Mouse (Mus musculus) myocyte (in vitro differentiated cells): ENCODE measurements around the gene Zbed6.

Experiments used
- CEBPB ChIP-seq: IDR thresholded peaks from 2 replicates; pipeline ENCODE4 v1.6.1; 2011; ENCODE audit warnings: mild to moderate bottlenecking, moderate library complexity; ENCODE audit not compliant: poor library complexity, insufficient read depth, severe bottlenecking
- E2F4 ChIP-seq: IDR thresholded peaks from one replicate; pipeline ENCODE4 v1.6.1; 2011; ENCODE audit warnings: mild to moderate bottlenecking, control low read depth, moderate library complexity; ENCODE audit not compliant: insufficient read depth
- MAX ChIP-seq: IDR thresholded peaks from one replicate; pipeline ENCODE4 v1.6.1; 2011; ENCODE audit warnings: low read depth, mild to moderate bottlenecking, control low read depth
- MYOD1 ChIP-seq, 3 experiments: IDR thresholded peaks; one replicate each; pipeline ENCODE4 v1.6.1; 2011; ENCODE audit warnings: control low read depth in 2 of 3, low read depth in 2 of 3, mild to moderate bottlenecking in 2 of 3, moderate library complexity in 1 of 3; ENCODE audit not compliant: insufficient read length in 2 of 3, control insufficient read depth in 1 of 3
- MYOG ChIP-seq, 3 experiments: IDR thresholded peaks; one replicate each; pipeline ENCODE4 v1.6.1; 2011; ENCODE audit warnings: control low read depth in 2 of 3, low read depth in 2 of 3, mild to moderate bottlenecking in 2 of 3; ENCODE audit not compliant: insufficient read length in 2 of 3, control insufficient read depth in 1 of 3, insufficient read depth in 1 of 3
- POLR2A ChIP-seq: IDR thresholded peaks from one replicate; pipeline ENCODE4 v1.6.1; 2011; ENCODE audit warnings: low read depth, mild to moderate bottlenecking, control low read depth, moderate library complexity; ENCODE audit not compliant: insufficient read length
- POLR2AphosphoS2 ChIP-seq: IDR thresholded peaks from one replicate; pipeline ENCODE4 v1.6.1; 2011; ENCODE audit warnings: low read depth, control low read depth; ENCODE audit not compliant: insufficient read length
- REST ChIP-seq: IDR thresholded peaks from one replicate; pipeline ENCODE4 v1.6.1; 2011; ENCODE audit warnings: mild to moderate bottlenecking, control low read depth, moderate library complexity; ENCODE audit not compliant: insufficient read depth, insufficient read length
- TCF12 ChIP-seq: IDR thresholded peaks from one replicate; pipeline ENCODE4 v1.6.1; 2011; ENCODE audit warnings: mild to moderate bottlenecking, control low read depth; ENCODE audit not compliant: poor library complexity, insufficient read depth, severe bottlenecking
- TCF3 ChIP-seq: IDR thresholded peaks from one replicate; pipeline ENCODE4 v1.6.1; 2011; ENCODE audit warnings: low read depth, control low read depth; ENCODE audit not compliant: insufficient read length
- USF1 ChIP-seq: IDR thresholded peaks from one replicate; pipeline ENCODE4 v1.6.1; 2011; ENCODE audit warnings: low read depth, mild to moderate bottlenecking, control low read depth, moderate library complexity

DNA sequence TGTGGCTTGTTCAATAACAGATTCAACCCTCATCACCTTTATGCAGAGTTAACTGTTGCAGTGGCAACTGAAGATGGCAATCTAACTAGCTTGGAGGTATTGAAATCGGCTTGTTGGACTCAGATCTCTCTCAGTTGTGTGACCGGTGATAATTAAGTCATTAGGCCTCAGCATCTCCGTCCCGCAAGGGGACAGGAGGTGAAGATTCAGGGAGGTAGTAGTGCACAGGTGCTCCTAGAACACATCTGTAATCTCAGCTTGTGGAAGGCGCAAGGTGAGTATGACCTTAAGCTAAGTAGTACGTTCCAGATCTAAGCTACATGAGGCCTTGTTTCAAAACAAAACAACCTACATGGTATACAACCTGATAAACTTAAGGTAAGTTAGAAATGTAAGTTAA, 50.1 kb downstream of the Zbed6 start:
- TF ChIP-seq USF1, result no peak
- TF ChIP-seq CEBPB, result no peak
- TF ChIP-seq TCF12, result no peak
- no peak for TF ChIP-seq POLR2A
- TF ChIP-seq MAX, result no peak
- no peak for TF ChIP-seq E2F4
- TF ChIP-seq POLR2AphosphoS2, result no peak
- TF ChIP-seq TCF3, result no peak
- TF ChIP-seq MYOD1 (IDR thresholded peaks at IDR 0.05; ENCODE audit: control insufficient read depth in 1 of 3, insufficient read length in 2 of 3, low read depth in 2 of 3), result no peak
- no peak for TF ChIP-seq REST
- no peak for TF ChIP-seq MYOG (IDR thresholded peaks at IDR 0.05; ENCODE audit: control insufficient read depth in 1 of 3, insufficient read depth in 1 of 3, insufficient read length in 2 of 3, low read depth in 2 of 3)
